Mouse (Mus musculus): ENCODE data around the gene Lrfn2.
A peak's percentile ranks its signal among the peaks of the same experiment; 100 is the strongest.

The Lrfn2 gene

DNA sequence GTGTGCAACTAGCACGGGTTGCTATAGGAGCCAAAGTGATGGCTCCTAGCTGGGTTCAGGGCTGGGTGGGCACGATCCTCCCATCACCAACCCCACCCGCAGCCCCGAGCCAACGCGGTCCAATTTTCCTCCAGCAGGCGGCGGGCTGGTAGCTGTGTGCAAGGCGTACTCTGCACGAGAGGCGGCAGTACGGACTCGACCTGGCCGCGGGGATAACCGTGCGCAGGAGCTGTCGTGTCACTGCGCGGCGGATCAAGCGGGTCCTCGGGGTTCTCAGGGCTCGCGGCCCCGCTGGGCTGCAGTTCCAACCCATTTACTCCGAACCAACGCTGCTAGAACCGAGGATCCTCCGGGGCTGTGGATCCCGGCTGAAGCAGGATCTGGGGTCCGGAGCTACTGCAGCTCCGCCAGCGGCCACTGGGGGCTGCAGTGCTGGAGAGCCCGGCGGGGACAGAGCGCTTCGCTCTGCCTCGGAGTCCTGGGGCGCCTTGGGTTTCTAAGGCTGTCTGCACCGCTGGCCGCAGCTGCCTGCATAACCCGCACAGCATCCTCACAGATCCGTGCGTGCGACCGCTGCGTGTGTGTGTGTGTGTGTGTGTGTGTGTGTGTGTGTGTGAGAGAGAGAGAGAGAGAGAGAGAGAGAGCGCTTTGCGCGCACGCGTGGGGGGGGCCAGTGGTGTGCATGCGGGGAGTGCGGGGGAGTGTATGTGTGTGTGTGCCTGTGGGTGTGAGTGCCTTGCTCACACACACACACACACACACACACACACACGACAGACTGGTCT, at the start of gene Lrfn2:
Gene Lrfn2, plus strand, starts transcription at position 759 of the 785 bp plus-strand sequence.
- peak; percentile 29 for DNase-seq (ENCODE audit: low read depth, low spot score)

DNA sequence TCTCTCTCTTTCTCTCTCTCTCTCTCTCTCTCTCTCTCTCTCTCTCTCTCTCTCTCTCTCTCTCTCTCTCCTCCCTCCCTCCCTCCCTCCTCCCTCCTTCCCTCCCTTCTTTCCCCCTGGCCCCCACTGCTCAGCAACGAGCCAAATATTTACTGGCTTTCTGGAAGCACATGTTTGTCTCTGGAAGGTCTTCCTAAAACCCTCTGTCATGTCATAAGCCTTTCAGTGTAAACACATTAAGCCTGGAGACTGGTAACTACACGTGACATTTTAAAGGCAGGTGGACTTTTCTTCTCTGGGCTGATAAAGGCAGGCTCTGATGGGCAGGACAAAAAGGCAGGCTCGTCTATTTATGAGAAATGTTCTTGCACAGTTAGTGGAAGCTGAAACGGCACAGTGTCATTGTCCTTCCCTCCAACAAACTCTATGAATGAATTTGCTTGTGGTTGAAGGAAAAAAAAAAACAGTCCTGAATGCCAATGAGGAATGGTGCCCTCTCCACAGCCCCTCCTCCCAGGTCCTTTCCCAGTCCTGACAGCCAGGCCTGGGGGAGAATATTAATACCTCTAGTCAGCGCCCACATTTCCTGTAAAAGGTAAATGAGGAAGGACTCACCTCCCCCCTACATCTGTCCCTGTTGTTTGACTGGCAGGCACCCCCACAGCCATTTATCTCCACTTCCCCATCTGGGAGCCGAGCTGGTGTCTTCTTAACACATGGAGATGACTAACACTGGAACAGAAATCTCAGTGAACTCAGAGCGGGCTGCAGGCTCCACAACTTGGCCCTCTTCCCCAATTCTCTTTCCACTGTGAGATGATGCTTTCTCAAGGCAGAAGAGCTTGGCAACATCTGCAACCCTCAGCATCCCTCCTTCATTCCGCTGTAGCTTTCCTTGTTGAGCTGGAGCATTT, 44.5 kb upstream of the Lrfn2 start:
- no peak for DNase-seq (ENCODE audit: low read depth, low spot score)

DNA sequence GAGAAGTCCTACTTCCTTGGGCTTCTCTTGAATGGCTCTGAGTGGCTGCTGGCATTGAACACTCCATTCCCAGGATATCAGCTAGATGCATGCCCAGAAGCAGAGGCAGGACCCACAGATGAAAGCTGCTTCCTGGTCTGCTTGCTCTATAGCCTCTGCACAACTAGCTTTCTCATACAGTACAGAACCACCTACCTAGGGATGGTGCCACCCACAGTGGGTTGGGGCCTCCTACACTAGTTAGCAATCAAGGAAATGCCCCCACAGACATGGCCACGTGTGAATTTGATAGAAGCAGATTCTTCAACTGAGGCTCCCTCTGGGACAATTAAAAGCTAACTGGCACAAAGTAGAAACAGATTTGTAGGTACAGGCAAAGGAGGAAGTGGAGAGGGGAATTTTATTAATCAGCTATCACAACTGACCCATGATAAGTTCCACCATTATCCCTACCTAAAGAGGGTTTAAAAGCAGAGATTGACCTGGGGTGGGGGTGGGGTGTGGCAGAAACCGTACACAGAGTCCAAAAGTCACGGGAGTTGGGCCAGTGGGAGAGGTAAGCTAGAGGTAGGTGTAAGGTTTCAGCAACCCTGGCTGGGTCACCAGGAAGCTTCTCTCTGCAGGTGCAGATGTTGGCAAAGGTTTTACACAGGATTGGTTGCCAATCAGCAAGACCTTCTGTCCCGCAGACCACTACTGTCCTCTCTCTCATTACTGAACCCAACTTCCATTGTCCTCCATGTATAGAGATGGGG, 26.7 kb upstream of the Lrfn2 start:
- DNase-seq (ENCODE audit: low read depth, low spot score), result no peak

DNA sequence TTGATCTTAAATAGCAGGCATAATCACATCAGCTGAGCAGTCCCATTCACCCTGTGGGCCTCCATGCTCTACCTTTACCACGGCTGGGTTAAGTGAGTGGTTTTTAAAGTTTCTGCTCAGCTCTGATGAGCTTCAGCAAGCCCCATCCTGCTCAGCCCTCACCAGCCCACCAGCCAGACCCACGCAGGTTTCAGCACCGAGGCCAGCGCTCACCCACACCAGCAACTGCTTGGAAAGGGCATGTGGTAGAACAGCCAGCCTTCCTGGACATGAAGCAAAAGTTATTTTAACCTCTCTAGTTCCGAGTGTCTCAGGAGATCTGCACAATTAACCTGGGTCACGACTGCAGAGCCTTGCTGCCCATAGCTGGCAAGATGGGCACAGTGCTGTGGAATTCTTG, 18.7 kb upstream of the Lrfn2 start:
- DNase-seq (ENCODE audit: low read depth, low spot score), result no peak

DNA sequence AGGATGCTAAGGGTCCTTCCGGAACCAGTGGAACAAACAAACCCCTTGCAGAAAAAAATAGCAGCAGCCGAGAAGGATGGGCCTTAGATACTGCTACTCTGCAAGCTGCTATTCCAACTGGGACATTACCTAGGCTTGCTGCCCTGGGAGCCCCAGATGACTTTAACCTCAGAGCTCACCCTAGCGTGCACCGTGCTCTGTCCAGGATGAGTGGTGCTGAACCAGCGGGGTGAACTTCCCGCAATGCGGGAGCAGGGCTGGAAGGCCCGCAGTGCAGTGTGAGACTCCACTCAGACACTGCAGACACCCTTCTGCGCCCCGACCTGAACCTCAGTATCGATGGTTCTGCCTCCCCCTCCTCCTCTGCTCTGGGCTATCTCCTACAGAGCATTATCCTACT, 14.8 kb upstream of the Lrfn2 start:
- DNase-seq (ENCODE audit: low read depth, low spot score), result no peak

DNA sequence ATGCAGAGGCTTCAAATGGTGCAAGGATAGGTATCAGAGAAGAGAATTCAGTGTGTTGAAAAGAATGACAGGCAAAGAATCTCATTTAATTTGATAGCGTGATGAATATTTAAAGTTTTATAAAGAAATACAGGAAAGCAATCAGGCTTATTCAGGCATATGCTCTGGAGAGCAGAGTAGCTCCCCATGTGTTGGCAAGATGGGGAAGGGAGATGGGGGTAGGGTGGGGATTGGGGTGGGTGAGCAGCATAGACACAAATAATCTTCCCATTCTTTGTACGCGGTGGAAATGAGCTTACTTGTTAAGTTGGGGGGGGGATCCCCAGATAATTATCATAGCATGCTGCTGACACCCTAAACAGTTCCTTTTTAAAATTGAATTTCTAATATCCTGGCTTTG, 13.7 kb upstream of the Lrfn2 start:
- no peak for DNase-seq (ENCODE audit: low read depth, low spot score)

DNA sequence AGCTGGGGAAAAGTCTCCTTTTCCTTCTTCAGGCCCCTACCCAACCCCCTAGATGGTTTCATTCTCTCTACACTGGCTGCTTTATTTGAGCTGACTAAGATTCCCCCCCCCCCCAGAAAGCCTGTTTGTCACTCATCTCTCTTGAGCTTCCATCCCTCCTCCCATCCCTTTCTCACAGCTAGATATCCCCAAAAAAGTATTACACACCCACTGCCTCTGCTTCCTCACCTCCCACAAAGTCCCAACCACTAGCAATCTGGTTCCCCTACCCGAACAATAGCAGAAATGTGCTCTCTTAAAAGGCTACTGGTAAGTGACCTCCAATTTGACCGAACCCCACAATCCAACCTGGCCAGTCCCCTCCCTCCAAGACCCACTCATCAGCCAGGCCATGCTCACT, 9.3 kb upstream of the Lrfn2 start:
- DNase-seq (ENCODE audit: low read depth, low spot score), result no peak

DNA sequence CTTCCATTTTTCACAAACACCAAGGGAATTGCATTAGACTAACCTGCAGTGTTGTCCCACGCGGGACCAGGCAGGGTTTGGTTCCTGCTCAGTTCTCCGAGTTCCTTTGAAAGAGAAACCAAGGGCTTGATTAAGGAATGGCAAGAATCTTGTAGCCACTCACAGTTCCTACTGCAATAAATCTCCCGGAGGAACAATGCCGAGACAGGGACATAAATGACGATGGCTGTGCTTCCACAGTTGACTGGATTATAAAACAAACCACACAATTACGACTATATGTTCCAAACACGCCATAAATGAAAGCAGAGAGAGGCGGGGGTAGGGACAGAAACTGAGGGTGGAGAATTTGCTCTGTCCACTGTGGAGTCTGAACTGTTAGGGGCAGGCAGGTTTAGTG, 6.8 kb upstream of the Lrfn2 start:
- DNase-seq (ENCODE audit: low read depth, low spot score), result no peak

DNA sequence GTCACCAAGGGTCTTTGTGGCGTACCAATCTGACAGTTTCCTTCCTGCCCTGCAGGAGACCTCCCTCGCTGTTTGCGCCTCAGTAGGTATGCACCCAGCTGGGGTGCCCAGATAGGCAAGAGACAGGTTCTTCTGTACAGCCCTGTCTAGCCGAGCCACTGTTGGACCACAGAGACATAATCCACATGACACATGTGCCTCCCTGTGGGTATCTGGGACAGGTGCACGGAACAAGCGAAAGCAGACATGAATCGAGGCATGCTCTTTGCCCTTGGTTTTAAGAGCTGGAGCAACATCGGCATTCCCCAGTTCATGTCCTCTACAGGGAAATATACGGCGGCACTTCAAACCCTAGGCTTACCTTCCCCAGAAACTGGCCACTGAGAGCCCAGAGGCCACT, 1.2 kb upstream of the Lrfn2 start:
- DNase-seq (ENCODE audit: low read depth, low spot score), result no peak

DNA sequence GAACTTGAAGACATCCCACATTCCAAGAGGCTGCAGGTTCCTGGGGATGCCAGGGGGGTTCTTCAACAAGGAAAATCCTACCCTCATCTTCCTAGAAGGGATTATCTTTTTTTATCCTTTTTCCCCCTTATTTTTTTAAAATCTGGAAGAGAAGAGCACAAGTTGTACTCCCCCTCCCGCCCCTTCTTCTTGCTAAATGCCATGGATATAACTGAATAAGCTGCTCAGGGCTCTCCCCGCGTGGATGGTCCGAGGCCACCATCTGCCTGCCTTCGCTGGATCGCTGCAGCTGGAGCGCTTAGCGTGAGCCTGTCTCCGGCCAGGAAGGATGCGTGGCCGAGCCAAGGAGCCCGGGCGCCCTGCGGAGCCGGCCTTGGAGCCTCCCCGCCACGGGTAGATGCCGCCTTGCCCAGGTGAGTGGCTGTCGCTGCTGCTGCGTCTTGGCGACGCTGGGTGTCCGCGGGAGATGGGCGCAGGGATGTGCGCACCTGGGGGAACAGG, 277 bp downstream of the Lrfn2 start:
- no peak for DNase-seq (ENCODE audit: low read depth, low spot score)

DNA sequence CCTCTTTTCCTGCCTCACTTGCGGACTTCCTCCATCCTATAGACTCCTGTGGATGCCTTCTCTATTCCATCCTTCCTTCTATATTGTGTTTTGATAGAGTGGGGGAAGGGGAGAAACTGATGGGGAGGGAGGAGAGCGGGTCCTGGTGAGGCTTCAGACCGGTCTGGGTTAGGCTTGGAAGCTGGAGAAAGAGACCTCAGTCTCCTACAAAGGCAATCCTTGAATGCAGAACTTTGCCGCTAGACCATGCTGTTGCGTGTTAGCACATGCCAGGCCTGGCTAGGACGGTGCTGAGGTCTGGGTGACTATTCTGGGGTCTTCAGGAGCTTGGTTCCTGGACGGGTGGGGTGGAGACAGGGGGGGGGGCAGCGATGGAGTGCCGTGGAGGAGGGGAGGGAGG, 737 bp downstream of the Lrfn2 start:
- DNase-seq (ENCODE audit: low read depth, low spot score), result no peak

DNA sequence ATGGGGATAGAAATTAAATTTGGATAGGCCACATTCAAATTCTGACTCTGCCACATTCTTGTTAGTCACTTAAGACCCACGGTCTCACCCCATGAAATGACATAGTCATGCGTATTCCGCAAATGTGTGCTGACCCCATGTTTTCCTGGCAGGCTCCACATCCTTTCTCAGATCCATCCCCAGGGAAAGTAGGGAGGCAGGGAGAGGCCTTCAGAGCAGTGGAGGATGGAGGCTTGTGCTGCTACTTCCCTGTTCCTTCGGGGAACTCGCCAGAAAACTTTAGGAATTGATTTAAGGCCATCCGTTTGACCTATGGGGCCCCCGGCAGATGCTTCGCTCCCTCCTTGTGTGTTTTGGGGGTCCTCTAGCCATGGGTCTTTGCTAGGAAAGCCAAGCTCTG, 3.0 kb downstream of the Lrfn2 start:
- DNase-seq (ENCODE audit: low read depth, low spot score), result no peak

DNA sequence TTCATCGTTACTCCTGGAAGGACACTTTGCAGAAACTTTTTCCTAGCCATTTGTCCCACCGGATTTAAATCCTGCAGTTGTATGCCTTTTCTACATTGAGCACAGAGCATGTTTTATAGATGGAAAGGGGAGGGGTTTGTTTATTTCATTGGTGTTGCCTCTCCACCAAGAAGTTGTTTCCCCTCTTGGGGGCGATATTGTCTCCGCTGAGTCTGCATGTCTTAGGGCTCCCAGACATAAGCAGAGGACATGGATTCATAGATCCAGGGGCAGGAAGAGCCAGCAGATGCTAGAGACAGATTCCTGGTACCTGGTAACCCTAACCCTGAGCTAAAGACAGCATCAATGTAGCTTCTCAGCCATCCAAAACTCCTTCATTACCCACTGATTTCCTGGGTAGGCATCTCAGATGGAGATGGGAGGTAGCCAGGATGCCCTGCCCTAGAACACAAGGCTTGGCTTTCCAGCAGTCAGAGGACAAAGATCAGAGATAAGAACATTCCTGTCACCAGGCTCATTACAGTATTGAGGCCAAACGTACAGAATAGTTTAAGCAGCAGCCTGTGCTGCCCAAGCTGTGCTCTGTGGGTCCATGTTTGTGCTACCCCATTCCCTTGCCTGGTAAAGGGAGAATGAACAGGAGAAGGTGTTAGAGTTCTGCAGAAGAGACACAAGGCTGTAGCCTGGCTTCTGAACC, 4.4 kb downstream of the Lrfn2 start:
- no peak for DNase-seq (ENCODE audit: low read depth, low spot score)

DNA sequence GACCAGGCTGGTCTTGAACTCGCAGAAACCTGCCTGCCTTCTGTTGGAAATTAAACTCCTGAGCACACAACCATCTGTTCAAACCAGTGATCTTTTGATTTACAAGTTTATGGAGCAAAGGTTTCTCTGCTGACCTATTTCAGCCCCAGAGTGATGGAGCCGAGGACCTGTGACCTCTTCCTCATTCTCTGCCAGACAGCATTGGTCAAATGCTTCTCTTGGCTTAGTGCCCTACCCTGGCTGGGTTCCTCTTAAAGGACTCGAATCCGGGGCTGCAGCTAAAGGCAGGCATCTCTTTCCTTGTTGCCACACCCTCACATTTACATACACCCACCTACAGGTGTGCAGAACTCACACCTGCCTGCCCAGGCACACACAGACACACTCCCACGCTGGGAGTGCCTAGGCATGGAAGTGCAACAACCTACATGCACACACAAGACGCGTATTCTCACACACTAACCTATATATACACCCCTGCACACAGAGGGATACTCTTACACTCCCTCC, 6.6 kb downstream of the Lrfn2 start:
- no peak for DNase-seq (ENCODE audit: low read depth, low spot score)

DNA sequence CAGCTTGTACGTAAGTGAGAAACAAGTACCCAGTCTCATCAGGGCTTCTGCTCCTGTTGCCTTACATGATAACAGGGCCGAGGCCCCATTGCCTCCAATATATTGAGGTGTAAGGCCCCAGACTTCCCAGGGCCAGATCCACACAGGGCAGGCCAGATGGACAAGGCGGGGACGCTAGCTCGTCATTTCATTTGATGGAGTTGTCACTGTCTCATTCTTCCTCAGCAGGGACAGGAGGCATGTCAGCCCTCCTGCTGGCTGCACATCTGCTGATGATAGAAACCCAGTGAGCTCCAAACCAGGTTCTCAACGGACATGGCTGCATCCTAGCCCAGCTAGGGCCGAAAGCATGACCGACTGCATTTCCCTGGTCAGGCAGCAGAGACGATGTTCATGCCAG, 14.1 kb downstream of the Lrfn2 start:
- no peak for DNase-seq (ENCODE audit: low read depth, low spot score)

DNA sequence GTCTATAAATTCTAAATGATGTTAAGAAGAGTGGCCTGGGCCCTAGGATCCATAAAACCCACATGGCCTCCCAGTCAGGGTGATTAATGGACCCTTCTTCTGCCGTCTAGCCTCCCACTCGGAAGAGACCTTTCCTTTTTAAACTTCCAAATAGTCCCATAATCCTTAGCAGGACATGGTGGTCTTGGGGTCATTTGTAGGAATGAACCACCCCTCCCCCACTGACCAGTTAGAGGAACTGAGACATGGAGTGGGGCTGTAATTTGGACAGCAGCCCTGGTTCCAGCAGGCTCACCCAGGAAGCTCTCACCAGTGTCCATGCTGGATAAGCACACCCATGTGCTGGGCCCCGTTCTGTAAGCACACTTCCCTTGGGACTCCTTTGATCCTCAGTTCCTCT, 14.6 kb downstream of the Lrfn2 start:
- DNase-seq (ENCODE audit: low read depth, low spot score), result no peak

DNA sequence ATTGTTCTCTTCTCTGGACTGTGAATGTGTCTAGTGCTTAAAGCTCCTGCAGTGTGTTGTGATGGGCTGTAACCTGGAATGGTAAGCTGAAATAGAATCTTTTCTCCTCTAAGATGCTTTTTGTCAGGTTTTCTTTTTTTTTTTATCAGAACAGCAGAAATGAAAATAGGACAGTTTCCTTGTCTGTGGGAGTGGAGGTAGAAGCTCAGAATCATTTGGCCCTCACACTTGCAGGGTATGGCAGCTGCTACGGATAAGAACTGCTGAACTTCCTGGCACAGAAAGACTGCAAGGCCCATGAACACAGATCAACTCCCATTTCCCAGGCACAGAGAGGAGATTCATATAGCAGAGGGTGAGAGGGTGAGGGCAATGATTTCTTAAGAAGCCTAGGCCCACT, 19.1 kb downstream of the Lrfn2 start:
- no peak for DNase-seq (ENCODE audit: low read depth, low spot score)

DNA sequence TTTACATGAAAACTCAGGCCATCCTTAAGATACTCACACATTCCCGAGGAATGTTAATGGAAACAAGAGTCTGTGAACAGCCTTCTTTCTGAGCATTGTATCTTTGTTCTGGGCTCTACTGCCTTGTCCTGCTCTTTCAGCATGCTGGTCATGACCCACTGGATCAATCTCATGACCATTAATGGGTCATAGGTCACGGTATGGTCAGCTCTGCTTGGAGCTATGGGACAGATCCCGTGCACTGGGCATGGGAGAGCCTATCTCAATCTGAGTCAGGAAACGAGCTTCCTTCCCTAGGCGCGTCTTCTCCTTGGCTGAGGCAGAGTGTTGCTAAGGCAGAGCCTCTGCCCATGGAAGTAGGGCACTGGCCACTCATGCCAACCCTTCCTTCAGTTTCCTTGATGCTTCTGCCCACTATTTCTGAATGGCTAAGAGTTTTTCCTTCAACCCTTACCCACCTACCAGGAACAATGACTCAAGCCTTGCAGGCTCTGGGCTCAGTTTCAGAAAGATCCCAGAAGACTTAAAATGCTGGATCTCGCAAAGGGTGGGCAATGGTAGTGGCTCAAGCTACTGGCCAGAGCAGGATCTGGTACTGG, 24.0 kb downstream of the Lrfn2 start:
- no peak for DNase-seq (ENCODE audit: low read depth, low spot score)

DNA sequence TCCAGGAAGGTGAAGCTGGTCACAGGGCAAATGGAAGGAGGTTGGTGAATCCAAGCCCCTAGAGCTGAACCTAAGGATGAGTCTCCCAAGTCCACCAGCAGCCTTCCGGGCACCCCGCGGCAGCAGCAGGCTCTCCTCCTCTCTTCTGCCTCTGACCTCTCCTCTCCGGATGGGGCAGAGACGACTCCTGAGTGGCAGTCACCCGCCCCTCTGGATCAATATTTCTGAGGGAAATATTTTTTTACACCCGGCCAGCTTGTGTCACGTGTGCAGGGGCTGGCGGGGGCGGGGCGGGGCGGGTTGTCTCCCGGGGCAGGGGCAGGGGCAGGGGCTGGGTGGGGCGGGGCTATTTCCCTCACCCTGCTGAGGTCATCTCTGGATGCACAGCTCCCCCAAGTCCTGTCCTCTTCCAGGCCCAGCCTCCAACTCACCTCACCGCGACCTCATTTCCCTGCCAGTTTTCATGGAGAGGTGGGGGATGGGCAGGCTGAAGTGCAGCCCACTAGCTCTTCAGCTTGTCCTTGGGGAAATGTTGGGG, 28.1 kb downstream of the Lrfn2 start:
- no peak for DNase-seq (ENCODE audit: low read depth, low spot score)

DNA sequence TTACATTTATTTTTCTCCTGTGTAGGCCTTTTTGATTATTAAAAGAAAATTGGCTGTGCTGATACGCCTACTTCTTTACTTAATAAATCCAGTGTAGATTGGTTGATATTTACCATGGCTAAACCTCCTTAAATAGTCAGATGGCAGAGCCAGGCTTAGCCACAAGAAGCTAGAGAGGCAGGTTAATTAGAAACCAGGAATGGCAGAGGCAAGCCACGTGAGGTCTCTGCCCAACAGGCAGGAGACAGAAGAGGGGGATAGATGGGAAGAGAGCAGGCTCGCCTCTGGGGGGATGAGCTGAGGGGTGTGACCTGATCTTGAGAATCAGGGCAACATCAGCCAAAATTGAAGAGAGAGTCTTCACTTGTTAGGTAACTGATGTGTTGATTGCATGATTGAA, 30.5 kb downstream of the Lrfn2 start:
- no peak for DNase-seq (ENCODE audit: low read depth, low spot score)

DNA sequence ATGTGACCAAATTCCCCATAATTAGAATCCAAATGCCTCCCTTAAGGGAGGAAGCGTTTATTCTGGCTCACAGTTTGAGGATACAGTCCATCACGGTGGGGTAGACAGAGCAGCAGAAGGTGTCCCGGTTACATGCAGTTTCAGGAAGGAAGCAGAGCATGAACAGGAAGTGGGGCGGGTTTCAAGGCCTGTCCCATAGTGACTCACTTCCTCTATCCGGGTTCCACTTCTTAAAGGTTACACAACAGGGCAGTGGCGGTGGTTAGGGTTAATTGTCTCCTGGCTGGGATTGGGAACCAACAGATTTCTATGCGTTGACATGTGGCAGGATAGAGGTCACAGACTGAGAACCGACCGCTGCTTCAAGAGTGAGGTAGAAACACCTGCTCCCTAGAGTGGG, 31.6 kb downstream of the Lrfn2 start:
- no peak for DNase-seq (ENCODE audit: low read depth, low spot score)
